Mouse (Mus musculus) MN1 (cell line): Measurements from ENCODE around the gene Cadm2.

Experiments
- DNase-seq: peaks from one replicate; pipeline ENCODE4 v3.0.0-alpha.2; 2016; ENCODE audit warnings: low spot score

The Cadm2 gene

DNA sequence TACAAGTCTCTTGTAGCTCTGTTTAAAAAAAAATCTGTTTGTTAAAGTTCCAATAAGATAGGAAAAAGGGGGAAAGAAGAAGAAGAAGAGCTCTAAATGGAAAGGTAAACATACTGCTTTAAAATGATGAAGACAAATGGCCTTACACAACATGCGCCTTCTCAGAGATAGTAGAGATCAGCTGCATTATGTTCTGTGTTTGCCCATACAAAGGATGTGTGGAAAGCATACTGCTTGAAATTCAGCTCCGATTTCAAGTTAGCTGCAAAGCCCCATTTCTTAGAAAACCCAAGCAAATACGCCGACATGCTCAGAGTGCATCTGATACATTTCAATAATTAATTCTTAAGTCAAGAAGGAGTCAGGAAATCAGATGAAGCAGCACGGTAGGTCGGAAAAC, 684.4 kb downstream of the Cadm2 start:
- DNase-seq: no peak

DNA sequence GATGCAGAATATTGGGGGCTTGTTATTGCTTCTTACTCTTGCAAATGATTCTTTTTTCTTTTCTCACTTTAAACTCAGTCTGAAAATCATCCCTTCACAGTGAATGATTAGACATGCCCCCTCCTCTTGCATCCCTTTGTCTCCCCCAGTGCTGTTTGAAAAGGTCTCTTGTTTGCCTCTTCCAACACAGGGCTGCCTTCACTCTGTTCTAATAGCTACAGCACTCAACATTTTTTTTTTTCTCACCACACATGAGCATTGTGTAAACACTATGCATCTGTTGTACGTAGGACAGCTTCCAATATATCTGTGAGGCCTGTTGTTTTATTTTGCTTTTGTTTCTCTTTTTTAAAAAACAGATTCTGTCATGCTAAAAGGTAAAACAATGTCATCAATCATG, 695.2 kb downstream of the Cadm2 start:
- no peak for DNase-seq

DNA sequence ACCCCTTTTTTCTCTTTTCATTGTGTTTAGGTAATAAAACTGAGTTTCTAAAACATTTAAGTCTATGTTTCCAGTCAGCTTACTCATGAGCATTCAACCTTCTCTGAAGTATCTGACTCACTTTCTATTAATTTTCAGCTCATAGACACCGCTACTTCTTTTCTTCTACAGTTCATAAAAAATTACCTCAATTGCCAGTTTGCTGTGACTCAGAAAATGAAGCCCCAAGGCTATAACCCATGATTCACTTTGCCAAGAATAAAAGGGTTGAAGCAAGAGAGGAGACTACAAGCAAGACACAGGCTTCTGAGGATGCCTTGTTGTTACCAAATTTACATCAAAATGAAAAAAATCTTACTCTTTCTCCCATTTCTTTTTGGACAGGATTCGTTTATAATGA, 698.0 kb downstream of the Cadm2 start:
- no peak for DNase-seq

DNA sequence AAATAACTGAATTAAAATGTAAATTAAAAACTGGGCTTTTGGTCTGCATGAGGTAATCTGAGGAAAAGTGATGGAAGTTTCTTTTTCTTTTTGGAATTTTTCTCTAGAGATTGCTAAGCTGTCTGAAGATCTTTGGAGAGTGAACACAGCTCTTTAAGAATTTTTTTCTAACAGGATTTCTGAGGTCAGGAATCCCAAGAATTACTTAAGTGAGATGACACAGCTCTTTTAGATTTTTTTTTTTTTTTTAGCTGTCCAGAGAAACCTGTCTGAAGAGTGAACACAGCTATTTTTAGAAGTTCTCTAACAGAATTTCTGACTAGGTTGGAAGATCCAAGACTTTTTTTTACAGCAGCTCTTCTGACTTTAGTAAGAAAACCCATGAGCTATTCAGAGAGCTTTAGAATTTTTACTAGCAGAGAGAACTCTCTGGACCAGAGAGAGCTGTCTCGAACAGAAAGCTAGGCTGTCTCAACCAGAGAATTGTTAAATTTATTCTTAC, 699.2 kb downstream of the Cadm2 start:
- no peak for DNase-seq

DNA sequence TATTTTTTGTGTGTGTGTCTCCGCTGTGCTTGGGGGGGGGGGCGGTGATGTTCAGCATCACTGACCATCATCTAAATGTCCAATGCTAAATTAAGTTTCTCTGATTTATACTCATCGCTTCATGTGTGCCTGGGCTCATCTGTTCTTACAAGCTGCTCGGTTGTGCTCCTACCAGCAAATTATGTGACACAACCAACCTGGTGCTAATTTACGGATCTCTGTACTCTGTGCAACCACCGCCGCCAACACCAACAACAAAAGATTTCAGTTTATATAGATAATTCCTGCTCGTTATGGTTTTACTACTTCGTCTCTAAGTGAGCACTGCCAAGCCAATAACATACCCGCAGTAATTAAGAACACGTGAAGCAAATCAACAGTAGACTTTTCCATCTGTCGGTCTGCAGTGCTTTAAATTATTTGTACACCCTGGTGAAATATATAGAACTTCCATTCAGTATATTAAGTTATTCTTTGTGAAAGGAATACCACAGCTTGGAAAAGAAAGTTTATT, 700.8 kb downstream of the Cadm2 start:
- no peak for DNase-seq

DNA sequence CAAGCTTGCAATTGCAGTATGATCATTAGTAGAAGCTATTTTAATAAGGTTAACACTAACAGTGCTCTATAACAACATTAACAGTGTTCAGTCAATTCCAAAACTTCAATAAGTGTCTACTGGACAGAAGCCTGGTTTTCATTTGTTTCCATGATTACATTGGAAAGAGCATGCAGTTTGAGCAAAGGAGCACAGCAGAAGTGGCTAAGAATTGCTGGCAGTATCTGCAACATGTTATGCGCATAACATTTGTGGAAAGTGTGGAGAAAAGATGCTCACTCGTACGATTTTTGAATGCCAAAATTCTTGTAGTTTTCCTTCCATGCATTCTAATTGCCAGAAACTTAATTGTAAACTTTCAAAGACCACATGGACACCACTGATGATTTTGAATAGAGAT, 718.9 kb downstream of the Cadm2 start:
- no peak for DNase-seq

DNA sequence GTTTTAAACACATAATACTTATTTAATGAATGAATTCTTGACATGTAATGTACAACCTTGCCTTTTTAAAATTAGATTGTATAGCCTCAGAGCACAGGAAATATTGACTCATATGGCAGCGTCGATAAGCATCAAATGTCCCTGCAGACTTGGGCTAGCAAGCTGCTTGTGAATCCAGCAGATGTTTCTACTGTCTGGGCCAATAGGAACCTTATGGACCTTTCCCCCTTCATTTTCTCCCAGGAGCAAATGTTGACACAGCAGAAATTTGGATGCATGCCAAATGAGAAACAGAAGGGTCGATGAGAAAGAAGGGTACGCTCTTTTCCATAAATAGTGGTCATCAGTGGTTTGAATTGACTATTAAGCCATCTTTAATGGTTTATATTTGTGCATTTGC, 720.0 kb downstream of the Cadm2 start:
- DNase-seq: no peak

DNA sequence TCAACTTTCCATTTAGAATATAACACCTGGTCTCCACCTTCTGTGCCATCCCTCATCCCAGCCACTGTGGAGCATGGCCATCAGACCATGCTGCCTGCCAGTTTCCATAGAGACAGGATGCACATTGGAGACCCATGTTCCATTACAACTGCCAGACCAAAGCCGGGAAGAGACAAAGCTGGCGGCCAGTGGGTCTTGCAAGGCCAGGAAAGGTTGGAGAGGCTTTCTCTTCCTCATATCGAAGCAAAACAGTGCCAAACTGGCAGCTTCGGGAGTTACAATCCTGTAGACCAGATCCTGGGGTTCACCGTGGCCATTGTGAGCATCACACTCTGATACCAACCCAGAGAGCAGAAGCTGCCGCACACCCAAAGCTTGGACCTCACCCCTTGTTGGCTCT, 728.3 kb downstream of the Cadm2 start:
- DNase-seq: no peak

DNA sequence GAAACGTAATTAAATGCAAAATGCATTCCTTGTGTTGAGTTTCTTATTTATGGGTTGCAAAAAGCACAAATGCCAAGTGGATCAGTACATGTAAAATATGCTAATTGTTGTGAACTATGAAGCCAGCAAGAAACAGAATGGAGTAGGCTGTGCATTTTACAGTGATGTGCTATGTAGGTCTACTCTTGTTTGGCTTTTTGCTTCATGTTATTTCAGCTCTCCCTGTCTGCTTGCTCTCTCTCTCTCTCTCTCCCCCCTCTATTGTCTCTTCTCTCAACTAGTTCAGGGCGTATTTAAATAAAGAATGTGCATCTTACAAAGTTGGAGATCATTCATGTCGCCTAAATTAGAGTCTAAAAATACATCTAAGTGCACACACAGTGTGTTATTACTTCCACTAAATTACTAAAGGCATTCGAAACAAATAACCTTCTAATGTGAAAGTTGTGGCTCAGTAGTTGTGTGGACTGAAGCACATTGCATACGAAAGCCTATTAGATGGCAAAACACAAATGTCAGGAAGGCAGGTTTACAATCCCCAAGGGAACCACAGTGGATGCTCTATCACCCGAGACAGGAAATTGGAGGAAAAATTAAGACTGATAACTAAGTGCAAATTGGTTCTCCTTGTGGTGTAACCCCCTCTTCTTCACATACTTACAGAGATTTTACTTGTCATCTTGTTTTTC, 729.0 kb downstream of the Cadm2 start:
- DNase-seq: no peak

DNA sequence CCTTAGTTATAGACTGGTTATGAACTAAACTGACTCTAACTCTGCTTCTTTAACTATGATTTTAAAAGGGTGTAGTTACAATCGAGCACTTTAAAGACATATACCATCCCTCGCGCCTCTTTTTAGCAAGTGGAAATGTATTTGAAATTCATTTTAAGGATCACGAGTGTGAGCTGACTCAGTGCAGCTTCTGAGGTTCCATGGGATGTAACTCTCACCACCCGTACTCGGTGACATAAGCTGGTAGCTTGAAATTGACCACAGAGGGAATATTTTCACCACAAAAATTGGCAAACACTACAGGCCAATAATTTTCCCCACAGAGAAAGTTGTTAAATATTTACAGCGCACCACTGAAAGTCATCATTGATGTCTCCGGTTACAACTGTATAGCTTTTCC, 730.8 kb downstream of the Cadm2 start:
- DNase-seq: no peak

DNA sequence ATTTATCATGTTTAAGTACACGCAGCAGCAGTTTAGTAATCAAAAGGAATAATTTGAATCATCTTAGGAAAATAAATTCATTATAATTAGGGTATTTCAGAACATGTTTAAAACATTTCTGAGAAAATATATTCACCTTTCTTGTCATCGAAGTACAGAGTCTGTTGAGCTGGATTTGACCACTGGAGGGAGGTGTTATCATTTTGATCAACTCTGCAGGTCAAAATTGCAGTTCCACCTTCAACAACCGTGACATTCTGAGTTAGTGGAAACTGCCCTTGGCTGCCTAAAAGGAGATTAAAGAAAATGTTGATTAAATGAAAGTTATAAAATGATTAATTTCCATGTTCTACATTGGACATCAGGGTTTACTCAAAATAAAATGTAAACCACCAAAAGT, 738.1 kb downstream of the Cadm2 start:
- DNase-seq: no peak

DNA sequence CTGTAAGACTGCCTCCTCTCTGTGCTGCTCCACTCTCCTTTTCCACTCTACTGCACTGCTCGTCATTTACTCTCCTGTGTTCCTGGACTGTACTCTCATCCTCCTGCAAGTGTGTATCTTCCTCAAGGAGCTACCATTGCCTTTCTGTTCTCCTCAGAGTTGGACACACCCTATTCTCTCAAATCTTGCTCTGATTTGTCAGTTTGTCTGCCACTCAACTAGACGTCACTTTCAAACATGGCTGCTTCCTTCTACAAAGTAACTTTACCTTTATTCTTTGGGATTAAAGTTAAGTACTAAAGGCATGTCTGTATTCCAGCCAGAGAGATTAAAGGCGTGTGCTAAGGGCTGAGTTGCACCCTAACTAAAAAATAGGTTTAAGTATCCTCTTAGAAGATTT, 749.5 kb downstream of the Cadm2 start:
- no peak for DNase-seq

DNA sequence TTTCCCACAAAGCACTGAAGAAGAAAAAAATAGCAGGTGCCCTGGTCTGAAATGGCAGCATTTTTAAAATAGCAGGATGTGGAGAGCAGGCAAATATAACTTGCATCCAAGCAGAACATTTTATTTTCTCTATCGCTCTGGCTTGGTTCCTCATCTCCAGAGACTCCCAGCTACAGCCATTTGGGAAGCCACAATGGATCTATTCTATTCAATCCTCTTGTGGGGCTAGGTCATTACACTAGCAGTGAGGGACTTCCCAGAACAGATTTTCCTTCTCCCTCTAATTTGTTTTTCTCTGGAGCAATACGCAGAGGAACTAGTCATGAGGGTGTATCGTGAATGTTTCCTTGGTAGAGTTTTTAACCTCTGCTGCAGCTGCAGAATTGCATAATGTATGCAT, 769.7 kb downstream of the Cadm2 start:
- DNase-seq: no peak

DNA sequence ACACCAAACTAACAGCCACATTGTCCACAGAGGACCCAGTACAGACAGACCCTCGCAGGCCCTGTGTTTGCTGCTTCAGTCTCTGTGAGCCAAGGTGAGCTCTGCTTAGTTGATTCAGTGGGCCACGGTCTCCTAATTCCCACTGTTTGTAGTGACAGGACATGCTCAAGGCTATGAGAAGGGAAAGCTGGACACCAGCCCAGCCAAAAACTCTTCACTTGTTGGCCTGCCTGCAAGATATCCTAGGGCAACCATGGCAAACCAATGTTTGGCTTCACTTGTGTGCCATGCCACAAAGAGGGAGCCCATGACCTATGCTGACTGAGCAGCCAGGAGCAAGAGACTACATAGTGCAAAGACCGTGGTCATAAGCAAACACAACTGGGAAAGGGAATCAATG, 795.8 kb downstream of the Cadm2 start:
- DNase-seq: no peak

DNA sequence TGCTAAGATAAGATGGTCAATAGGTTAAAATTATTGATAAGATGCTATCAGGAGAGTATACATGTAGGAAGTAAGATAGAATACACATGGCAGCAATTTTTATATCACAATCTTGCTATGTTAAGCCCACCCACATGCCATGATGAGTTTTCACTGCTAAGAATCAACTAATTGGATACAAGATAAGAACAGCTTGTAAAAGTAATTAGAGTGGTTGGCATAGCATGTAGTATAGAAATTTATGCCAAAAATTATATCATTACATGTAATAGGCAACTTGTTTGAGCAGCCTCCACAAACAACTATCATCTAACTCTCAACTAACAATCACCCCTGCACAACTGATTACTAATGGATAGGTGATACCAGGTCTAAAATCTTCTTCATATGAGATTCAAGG, 809.2 kb downstream of the Cadm2 start:
- no peak for DNase-seq

DNA sequence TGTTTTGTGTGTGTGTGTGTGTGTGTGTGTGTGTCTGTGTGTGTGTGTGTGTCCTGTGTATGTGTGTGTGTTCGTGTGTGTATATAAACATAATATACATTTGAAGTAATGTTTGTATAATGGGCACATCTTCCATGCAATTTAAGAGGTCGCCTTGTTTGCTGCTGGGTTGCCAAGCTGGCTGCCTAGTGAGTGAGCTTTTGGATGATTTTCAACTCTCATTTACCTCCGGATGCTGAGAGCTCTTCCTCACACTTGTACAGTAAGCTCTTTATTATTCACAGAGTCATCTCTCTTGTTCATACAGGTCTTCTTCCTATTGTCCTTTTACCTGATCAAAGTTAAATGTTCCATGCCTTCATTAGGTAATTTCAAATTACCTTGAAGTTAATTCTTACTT, 822.5 kb downstream of the Cadm2 start:
- DNase-seq: no peak

DNA sequence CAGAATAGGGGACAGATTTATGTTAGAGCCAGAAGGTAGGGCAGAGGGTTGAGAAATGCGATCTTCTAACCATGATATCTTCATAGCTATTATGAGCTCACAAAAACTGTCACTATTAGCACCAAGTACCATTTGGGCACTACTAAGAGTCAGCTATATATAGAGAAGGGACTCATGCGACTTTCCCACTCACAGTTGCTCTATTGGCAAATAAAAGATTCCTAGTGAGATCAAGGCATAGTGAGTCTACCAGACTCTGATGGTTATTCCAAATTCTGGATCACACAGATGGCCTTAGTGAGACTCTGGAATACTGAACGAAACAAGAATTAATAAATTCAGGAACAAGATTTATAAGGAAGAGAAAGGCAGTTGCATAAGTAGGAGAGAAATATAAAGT, 827.6 kb downstream of the Cadm2 start:
- DNase-seq: no peak

DNA sequence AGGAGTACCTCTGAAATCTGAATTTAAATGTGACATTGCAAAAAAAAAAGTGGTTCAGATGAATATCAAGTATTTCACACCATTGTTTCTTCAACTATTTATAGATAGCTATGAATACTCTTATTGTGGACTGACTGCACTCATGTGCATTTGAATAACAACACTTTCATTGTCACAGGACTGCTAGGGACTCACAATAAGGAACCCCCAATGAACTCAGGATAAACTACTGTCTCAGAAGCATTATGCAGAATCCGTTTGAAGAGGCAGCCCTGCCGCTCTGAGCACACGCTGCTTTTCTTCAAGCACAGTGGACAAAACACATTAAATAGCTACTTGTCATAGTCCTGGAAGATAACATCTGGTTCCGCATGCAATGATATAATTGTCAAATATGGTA, 848.8 kb downstream of the Cadm2 start:
- DNase-seq: no peak

DNA sequence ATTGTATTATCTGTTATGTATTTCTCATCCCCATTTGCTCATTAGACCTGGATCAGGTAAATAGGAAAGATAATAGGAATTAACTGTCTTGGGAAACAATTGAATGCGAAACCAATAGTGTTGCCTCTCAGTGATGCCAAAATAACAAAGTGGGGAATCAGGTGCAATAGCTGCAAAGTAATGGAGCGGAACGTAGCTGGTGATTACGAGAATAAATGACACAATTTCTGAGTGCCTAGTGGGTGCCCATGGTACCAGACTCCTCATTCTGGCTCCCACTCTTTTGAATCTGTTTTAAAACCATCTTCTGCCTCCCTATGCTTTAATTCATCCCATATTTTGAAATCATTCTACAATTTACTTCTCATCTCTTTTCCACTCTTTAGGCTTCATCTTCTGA, 851.2 kb downstream of the Cadm2 start:
- DNase-seq: no peak

DNA sequence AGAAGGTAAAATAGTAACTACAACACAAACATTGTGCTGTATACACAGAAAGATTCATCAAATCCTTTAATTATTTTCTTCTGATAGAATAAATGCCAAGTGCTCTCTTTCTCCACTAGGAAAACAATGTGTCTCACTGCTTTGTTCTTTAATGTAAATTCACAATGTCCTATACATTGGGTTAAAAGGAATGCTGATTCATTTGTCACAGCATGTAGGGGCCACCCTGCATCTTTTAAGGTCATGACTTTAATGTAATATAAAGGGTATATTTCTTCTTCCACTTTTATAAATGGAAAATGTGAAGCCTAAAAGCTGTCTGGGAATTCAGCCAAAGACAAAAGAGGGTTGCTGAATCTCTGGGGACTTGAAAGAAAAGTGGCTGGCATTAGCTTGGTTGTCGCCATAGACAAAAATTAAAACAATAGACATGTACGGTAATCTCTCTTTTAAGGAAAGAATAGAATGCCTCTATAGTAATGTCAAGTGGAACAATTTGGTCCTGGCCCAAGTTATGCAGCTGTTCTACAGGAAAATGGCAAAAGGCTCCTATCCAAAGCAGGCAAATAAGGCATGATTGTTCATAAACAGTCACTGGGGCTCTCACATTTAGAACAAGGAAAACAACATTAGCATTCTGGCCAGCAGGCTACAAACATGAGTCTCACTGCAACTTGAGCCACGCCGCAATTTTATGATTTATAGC, 851.9 kb downstream of the Cadm2 start:
- DNase-seq: no peak

DNA sequence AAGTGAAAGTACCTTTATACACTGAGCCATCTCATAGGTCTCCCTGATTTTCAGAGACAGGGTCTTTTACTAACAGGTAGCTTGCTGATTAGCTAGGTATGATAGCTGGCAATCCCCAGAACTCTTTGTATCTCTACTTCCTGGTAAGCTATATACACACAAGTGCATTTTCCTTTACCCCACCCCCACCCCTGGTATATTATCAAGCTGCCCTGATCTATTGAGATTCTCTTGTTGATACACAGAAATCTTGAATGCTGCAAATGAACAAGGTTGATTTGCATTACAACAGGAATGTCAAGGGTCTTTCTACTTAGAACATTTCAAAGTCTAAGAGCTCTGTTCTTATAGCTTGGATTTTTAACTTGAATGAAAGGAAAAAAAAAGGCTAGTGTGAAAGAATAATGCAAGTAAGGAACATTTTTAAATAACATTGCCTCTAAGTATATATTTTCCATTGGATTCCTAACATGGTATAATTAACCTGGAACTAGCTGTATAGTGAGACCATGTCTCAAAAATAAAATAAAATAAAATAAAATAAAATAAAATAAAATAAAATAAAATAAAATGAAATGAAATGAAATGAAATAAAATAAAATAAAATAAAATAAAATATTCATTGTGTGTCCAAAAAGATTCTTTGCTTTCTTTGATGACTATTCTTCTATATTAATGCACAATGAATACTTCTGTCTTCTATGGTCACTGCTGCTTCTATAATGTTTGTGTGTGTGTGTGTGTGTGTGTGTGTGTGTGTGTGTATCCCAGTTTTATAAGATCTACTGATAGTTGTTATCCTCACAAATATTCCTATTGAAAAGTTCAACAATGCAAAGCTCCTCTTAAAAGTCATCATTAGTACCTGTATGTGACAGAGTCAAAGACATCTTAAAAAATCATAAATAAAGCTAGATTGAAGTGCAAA, 858.9 kb downstream of the Cadm2 start:
- no peak for DNase-seq

DNA sequence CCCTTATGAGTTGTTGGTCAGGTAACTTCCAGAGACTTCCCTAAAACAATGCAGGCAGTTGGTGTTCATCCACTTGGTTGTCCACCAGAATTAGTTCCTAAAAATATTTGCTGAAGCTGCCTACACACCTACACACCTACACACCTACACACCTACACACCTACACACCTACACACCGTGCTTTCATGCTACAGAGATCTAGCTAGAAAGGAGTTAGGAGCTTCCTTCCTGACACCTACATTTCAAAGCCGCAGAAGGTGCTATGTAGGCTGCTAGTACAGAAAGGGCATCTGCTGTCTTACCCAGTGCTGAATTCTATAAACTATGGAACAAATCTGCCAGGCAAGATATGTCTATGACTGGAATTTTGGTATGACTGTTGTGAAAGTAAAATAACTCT, 872.2 kb downstream of the Cadm2 start:
- DNase-seq: no peak

DNA sequence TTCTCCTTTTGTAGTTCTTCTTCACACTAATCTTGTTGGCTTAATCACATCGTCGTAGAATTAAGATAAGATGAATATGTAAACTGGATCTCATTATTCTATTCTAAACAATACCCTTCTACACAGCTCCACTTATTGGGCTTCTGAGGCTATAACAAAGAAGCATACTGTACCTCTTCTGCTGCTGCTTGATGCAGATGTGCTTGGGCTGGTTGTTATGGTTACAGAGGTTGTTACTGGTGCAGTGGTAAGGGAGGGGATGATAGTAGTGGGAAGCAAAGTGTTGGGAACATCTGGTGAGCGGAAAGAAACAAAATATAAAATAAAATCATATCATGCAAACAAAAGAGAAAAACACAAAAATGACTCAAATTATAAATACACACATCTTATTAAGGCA, 889.5 kb downstream of the Cadm2 start:
- DNase-seq: no peak
